In the genomic region with DNA sequence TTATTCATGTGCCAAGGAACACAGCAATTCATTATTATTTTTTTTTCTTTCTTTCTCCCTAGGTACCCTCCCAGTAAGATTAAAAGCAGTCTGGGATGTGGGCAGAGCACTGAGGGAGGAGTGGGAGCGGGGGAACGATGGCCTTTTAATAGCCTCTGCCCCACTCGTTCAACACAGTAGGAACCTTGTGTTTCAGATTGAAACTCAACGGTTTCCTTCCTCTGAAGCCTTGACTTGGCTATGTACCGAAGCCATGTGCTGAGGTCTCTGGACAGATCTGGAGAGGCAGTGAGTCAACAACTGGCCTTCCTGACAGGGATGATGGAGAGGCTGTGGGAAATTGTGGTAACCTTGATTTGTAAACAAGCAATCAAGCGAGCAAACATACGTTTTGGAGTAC, we compare ENCODE assay signal across 9 mouse cellular contexts.
DNase-seq lines count a peak whose midpoint lies in the region; ATAC-seq and TF ChIP-seq lines count a peak whose summit lies in the region.
"Had no signal": no experiment of that assay in that cellular context is flagged by ENCODE, and none has a peak within 500 bp of the region (broad histone marks: within the 10 kb centered on the region; RNA-seq: fewer than 3 reads in every experiment).

No protein-coding gene starts in this region.

- 50% methylated on average over 7 of the region's 7 CpGs for WGBS in heart, embryonic 14.5 days
- WGBS in limb, embryonic 12.5 days, result 47% methylated on average over 7 of the region's 7 CpGs
- WGBS in midbrain, embryonic 15.5 days, result 71% methylated on average over 7 of the region's 7 CpGs

- no peaks in the 10 kb centered on the region for H3K27me3 ChIP-seq in heart, embryonic 14.5 days (ENCODE audit: control insufficient read depth, insufficient read depth, low read length)
- no peaks in the 10 kb centered on the region for H3K27me3 ChIP-seq in limb, embryonic 12.5 days
- H3K27me3 ChIP-seq in midbrain, embryonic 15.5 days (replicated peaks), result no peaks in the 10 kb centered on the region
- H3K27me3 ChIP-seq: liver, embryonic 15.5 days had no signal

- no peak overlapping the region for H3K9ac ChIP-seq in heart, embryonic 14.5 days (ENCODE audit: low read length)
- no peak overlapping the region for H3K9ac ChIP-seq in limb, embryonic 12.5 days (replicated peaks)
- H3K9ac ChIP-seq in midbrain, embryonic 15.5 days, result no peak overlapping the region
- H3K9ac ChIP-seq: liver, embryonic 15.5 days had no signal

- H3K27ac ChIP-seq in gastrocnemius, adult 2 months, result peak overlapping the region; percentile 63
- H3K27ac ChIP-seq in heart, embryonic 14.5 days (replicated peaks in 1 of 2; ENCODE audit: control insufficient read depth in 1 of 2, insufficient read depth in 1 of 2, low read depth in 2 of 2, low read length in 2 of 2), result peak overlapping the region; percentile 80 to 84
- peak overlapping the region; percentile 99 for H3K27ac ChIP-seq in limb, embryonic 12.5 days
- no peak overlapping the region for H3K27ac ChIP-seq in midbrain, embryonic 15.5 days
- H3K27ac ChIP-seq: liver, embryonic 15.5 days had no signal

- no peak overlapping the region for H3K4me2 ChIP-seq in heart, embryonic 14.5 days (ENCODE audit: low read length)
- no peak overlapping the region for H3K4me2 ChIP-seq in limb, embryonic 12.5 days
- H3K4me2 ChIP-seq in midbrain, embryonic 15.5 days, result no peak overlapping the region
- H3K4me2 ChIP-seq: liver, embryonic 15.5 days had no signal

- intact Hi-C loops in gastrocnemius, adult 2 months (cut with DNase I), result no loop called here
- intact Hi-C loops in gastrocnemius, postnatal 36 days (cut with DNase I), result no loop called here

- no peaks in the 10 kb centered on the region for H3K36me3 ChIP-seq in heart, embryonic 14.5 days (ENCODE audit: control insufficient read depth, insufficient read depth, low read length)
- H3K36me3 ChIP-seq in limb, embryonic 12.5 days, result no peaks in the 10 kb centered on the region
- no peaks in the 10 kb centered on the region for H3K36me3 ChIP-seq in midbrain, embryonic 15.5 days (replicated peaks)
- H3K36me3 ChIP-seq: liver, embryonic 15.5 days had no signal

- TF ChIP-seq CTCF in gastrocnemius, adult 2 months (IDR thresholded peaks at IDR 0.05), result no peak

- no peaks in the 10 kb centered on the region for H3K9me3 ChIP-seq in heart, embryonic 14.5 days (ENCODE audit: control insufficient read depth, low read length)
- H3K9me3 ChIP-seq in limb, embryonic 12.5 days, result no peaks in the 10 kb centered on the region
- H3K9me3 ChIP-seq in midbrain, embryonic 15.5 days, result no peaks in the 10 kb centered on the region
- H3K9me3 ChIP-seq: liver, embryonic 15.5 days had no signal

- no peak overlapping the region for H3K4me3 ChIP-seq in gastrocnemius, adult 2 months
- no peak overlapping the region for H3K4me3 ChIP-seq in heart, embryonic 14.5 days (ENCODE audit: control insufficient read depth in 1 of 2, insufficient read depth in 1 of 2, low read depth in 1 of 2, low read length in 2 of 2)
- H3K4me3 ChIP-seq in limb, embryonic 12.5 days (replicated peaks), result no peak overlapping the region
- H3K4me3 ChIP-seq in midbrain, embryonic 15.5 days, result no peak overlapping the region
- H3K4me3 ChIP-seq: liver, embryonic 15.5 days had no signal

- peaks cover 20 to 27% of the 10 kb centered on the region in 2 experiments for H3K4me1 ChIP-seq in heart, embryonic 14.5 days (ENCODE audit: control insufficient read depth in 2 of 2, insufficient read depth in 2 of 2, low read length in 2 of 2)
- peaks cover 77% of the 10 kb centered on the region for H3K4me1 ChIP-seq in limb, embryonic 12.5 days (replicated peaks)
- peaks cover 6% of the 10 kb centered on the region for H3K4me1 ChIP-seq in midbrain, embryonic 15.5 days

- ATAC-seq in heart, embryonic 14.5 days (ENCODE audit: insufficient number of reproducible peaks, insufficient read depth, low FRiP score, low read depth), result no peak; the same call in 1 of the 2 replicates
- ATAC-seq in limb, embryonic 12.5 days (ENCODE audit: insufficient number of reproducible peaks, insufficient read depth, low FRiP score, low TSS enrichment, low read depth), result no peak
- no peak for ATAC-seq in midbrain, embryonic 15.5 days (replicated peaks)

- DNase-seq in gastrocnemius, adult 2 months, result peak; percentile 20
- DNase-seq in gastrocnemius, postnatal 36 days, result no peak
- DNase-seq in adrenal gland, adult (ENCODE audit: inconsistent age in 2 of 2, low spot score in 1 of 2), result peak; percentile 57 to 84
- no peak for DNase-seq in cerebellum, adult 11 months
- DNase-seq in right cerebral cortex, postnatal 4 days, result no peak

Comparison
In these comparisons a context has a peak if more than half of its experiments do, and no peak if none do; other contexts are left out.
1. DNase-seq: peak in gastrocnemius, adult 2 months (single experiment) and adrenal gland, adult (2 of 2); none in gastrocnemius, postnatal 36 days (0 of 2), cerebellum, adult 11 months (single experiment) and right cerebral cortex, postnatal 4 days (single experiment).